Mouse (Mus musculus) urinary bladder, postnatal 4 days (tissue): ENCODE measurements at regions not wholly inside any gene's neighbourhood (a gene's known extent, or its start where the extent isn't known, plus 50 kb on each side); places are given as distances from the start of the nearest gene placed in this dataset.

Experiments
- DNase-seq, 2 experiments: peaks; one replicate each; pipeline ENCODE4 v3.0.0; 2021 to 2022; ENCODE audit warnings: low spot score in 2 of 2

DNA sequence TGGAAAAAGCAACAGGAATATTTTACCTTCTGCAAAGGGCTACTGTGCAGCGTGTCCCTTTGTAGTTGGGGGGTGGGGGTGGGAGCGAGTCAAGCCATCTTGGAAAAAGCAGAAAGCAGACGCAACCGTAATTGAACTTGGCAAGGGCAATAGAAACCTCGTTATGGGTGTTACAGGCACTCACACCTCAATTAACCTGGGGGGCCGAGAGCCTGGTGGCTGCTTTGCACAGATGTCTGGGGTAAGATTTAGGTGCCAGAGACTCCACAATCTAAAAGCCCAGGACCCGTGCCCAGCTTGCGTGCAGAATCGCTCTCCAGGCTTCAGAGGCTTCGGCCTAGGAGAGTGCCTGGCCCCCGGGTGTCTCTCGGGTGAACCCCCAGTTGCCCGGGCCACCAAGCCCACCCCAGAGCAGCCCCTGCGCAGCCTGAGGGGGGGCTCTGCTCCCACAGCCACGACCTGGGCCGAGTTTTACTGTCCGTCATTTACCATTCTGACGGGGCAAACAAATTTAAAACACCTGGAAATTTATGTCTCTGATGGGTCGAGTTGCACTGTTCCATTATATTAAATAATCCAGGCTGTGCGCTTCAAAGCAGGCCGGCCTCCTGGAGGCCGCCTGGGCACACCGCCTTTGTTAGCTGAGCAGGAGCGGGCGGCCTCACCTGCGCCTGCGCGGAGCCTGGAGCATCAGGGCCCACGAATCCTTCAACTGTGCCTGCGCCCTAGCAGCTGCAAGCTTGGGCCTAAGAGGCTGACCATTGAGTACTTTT is 212.4 kb downstream of the Srbd1 start:
- no peak for DNase-seq

DNA sequence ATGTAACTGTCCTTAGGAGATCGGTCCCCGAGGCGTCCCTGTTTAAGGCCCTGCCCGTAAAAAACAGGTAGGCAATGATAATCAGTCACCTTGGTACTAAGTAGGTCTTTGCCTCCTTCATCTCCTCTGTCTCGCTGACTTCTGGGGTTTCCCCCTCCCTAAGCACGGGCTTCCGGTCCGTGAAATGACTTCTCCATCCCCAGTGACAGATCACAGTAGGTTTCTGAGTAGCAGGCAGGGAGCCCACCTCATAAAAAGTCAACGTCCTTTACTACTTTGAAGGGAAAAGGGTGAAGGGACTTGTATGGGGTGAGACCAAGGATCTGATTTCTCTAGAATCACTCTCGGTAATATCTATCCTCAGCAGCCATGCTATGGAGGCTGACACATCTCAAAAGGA is 213.0 kb downstream of the Srbd1 start:
- DNase-seq, result no peak

DNA sequence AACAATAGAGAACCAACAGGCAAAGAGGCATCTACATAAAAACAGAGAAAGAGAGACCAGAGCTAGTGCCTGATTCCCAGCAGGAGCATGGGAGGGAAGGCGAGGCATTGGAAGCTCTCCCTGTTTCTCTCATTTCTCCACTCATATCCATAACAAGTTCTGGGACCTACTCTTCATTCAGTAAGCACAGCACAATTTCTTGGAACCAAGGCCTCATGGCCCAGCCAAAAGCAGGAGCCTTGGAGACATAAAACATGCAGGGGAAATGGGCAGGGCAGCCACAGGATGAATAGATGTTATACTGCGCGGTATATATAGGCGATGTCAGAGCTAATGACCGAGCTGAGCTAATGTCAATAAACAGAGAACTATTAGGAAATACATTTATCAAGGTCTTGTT is 214.2 kb downstream of the Srbd1 start:
- DNase-seq, result no peak

DNA sequence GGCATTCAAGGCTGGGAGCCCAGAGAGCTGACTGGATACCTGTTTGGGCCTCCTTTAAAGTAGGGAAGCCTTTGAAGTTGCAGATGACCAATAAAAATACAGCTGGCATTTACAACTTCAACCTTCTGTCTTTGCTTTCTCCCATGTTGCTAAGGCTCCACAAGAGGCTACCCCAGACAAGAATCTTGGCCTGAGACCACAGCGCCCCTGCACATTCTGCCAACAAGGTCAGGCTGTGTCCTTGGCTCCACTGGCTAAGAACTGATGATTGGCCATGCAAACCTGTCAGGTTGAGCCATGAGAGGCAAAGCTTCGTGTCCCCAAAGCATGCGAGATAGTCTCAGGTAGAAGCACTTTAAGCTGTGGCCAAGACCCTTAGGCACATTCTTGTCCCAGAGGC is 214.6 kb downstream of the Srbd1 start:
- no peak for DNase-seq

DNA sequence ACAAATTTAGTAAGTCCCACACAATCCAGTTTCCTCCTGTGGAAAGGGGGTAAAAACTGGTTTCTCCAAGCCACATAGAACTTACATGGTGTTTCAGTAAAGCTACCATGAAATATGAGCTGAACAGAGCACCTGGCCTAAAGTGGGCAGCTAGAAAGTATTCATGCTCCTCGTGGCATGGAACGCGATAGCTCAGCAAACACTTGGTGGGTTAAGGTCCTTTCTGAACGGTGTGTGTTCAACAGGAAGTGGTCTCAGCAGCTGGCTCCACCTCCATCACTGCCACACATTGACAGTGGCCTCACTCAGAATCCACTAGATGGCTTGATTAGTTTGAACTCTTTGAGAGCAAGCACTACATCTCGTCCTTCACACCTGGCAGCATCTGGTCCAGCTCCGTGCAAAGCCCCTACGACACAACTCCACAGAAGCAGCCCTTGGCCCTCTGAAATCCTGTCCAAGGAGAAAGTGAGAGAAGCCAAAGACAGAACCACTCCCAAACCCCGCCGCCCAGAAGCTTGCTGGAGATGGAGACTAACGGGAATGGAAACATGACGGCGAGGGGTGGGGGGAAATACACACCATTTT is 215.2 kb downstream of the Srbd1 start:
- no peak for DNase-seq

DNA sequence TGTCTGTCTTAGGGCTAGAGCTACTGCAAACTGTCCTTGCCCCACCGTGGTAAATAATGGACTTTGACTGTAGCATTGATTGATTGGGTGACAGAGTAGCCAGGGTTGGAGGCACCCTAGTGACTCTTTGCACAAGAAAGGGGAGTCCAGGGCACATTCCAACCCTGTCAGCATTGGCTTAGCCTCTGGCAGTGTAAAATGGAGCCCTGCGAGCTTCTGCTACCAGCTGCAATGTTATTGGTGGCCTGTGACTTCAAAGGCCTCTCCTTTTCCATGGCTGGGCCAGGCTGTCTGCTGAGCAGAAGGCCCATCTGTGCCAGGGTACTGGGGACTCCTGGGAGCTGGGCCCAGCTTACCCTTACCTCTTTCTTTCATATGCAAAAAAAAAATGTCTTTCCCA is 216.4 kb downstream of the Srbd1 start:
- no peak for DNase-seq

DNA sequence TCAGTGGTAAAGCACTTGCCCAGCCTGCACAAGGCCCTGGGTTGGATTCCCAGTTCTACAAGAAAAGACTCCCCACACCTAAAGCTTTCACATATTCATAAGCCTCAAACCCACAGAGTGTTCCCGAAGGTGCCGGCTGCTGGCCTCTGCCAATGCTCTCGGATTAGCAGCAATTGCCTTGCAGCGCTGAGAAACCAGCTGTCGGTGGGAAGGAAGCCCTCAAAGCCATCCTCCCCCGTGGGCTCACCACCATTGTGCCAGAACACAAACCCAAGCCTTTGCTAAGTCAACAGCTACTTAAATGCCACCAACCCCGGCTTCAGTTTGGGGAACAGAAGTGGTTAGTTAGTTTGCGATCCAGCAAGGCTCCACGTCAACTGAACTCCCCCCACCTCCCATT is 217.7 kb downstream of the Srbd1 start:
- DNase-seq, result no peak

DNA sequence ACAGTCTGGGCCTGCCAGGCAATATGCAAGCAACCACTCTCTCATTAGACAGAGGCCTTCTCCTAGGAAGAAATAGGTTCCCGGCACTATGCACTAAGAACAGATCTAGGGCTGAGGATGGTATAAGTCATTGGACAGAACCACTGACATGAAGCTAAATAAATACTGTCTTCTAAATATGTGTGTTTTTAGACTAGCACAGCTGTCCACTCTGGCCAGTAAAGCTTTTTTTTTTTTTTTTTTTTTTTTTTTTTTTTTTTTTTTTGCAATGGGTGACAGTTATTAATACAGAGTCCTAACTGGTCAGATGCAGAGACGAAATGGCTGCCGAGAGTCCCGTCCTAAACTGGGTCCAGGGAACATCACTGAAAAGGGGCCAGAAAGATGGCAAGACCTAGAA is 218.9 kb downstream of the Srbd1 start:
- no peak for DNase-seq

DNA sequence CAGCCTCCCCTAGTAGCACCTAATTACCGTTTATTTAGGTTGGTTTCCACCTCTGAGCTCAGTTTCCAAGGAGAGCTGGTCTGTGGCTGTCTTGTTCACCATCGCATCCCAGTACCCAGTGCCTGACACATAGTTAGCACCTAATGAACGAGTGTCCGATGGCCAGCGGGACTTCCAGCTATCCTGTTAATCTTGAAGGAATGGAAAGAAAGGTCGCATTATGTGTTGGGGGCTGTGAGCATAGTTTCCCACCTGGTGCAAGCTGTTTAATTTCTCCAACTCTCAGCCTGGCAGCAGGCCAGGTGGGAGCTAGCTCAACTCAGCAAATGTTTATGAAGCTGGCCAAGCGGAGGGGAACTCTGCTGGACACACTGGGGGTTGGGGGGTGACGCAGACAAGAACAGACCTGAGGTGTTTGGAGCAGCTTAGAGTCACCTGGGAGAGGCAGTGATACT is 223.7 kb downstream of the Srbd1 start:
- no peak for DNase-seq

DNA sequence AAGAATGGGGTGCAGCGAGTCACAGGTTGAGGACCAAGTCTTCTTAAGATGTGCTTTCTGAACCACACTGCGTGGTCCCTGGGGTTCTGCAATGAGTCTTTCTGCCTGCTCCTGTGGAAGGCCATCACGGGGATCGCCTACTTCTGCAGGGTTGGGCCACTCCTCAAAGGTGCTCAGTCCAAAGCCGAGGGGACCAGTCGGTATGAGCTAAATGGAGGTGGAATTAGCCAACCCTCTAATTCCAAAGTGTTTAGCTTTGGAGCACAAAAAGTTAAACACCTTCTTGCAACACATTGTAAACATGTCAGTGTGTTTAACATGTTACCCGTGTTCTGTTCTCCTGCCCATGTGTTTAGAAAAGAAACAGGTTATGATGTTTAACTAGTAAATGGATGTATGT is 225.1 kb downstream of the Srbd1 start:
- DNase-seq, result no peak

DNA sequence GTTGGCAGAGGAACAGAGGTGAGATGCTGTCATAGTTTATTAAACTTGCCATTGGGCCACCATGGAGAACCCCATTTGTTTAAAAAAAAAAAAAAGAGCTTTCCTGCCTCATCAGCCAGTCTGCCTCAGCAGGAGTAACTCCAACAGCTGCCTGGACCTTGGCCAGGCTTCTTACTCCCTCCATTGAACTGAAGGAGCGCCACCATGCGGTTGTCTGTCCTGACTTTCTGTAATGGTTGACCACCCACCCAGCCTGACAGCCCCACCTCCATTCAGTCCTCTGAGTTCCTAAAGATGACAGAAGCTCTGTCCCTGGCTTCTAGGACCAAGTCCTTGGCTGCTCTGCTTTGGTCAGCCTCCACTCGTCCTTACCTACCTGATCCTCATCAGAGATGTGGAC is 227.8 kb upstream of the Six2 start:
- DNase-seq, result no peak

DNA sequence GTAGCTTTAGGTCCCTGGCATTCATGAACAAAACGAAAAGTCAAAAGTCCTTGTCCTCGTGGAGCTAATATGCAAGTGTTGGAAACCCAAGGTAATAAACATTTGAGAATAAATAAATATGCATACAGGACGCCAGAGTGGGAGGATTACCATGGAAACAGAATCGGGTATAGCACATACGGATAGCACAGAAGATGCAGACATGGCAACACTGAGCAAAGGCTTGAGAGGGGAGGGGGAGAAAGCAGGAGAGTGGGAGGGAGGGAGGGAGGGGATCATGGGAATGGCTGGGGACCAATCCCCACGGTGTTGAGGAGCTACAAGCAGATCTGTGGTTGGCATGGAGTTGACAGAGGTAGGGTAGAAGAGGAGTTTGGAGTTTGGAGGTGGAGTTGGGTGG is 226.0 kb upstream of the Six2 start:
- DNase-seq, result no peak

DNA sequence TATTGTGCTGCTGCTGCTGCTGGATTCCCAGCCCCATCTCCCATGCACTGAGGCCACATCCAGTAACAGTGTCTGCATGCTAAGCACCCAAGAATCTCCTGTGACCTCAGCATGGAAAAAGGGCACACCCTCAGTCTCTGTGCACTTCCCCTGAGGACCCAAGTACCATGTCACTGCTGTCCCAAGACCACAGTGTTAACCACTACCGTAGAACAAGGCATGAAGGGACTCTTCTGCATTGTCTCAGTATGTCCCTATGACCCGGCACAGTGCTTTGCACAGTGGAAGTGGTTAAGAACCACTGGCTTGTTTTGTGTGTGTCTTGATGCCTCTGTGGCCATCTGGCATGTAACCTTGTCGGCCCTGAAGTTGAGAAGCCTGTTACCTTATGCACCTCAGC is 220.6 kb upstream of the Six2 start:
- no peak for DNase-seq

DNA sequence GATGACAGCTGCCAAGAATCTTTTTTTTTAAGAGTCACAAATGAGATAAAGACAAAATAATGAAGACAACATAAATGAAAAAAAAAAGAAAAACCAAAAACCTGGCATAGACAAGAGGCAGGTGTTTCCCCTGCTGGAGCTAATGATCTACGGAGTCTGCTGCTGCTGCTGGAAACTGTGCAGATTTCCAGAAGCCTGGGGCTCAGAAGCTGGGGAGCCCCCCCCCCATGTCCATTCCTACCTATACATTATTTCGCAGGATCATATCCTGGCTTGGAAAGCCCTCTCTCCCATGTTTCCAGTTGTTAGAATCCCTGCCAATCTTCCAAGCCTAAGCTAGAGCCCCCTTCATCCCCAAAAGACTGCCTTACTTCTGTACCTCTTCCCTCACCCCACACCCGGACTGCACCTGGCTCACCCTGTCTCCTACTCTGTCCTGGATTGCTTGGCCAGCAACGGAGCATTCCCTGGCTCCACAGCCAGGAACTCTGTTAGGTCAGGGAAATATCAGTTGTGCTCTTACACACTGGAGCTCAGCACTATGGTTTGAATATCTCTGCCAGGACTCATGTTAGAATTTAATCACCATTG is 218.6 kb upstream of the Six2 start:
- no peak for DNase-seq

DNA sequence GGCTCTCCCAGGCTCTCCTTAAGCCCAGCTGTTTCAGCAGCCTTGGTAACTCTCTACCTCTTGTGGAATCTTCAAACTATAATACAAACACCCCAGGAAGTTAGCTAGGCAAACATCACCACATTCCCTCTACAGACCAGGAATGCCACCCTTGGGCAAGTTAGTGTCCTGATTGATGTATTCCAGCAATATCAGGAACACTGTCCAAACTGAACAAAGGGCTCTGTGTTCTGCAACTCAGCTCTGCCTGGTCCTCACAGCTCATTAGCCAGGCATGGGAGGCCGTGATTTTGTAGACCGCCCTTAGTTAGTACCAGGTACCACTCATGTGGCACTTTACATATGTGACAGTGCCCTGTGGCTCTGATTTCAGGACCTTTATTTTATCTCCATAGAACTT is 214.5 kb upstream of the Six2 start:
- DNase-seq, result no peak

DNA sequence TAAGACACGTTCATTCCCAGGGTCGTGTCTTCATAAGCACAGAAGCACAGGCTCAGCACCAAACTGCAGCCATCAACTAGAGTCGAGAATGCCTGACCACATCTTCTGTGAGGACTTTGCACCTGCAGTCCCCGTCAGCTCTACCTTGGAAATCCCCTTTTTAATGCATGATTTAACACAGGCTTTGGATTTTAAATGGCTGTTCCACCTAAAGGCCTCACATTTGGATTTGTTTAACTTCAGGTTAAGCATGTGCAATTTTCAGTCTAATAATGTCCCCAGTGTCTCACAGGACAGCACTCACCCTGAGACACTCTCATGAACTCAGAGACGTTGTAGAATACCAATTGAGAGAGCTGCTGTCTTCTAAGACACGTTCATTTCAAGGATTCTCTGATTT is 211.0 kb upstream of the Six2 start:
- no peak for DNase-seq

DNA sequence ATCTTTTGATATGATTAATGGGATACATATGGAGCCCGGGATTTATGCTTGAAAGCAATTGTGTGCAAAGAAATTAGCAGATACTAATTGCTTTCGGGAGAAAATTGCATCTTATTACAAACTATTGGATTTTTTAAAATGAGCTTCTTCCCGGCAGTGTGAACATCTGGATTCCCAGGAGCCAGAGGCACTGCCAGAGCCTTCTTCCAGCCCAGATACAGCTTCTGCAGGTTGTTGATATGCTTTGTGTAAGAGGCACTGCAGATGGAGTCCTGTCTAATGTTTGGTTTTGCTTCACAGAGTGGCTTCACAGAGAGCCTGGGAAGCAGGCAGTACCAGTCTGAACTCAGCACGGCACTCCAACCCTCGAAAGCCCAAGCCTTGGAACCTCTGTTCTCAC is 207.9 kb upstream of the Six2 start:
- no peak for DNase-seq

DNA sequence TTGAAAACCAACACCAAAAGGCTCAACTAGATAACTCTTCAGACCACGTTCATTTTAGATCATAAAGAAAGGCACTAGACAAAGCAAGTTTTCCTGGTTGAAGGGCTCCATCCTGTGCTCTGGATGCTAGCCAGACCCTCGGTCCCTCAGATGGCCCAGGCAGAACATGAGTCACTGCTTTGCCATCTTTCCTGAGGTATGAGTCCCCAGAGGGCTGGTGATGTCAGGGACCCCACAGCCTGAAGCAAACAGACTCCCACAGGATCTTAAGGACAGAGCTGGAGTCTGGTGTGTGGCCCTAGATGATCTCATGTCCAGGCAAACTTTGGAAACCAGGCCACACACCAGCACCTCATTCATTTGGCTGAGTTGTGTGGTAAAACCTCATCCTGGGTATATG is 203.2 kb upstream of the Six2 start:
- DNase-seq, result no peak

DNA sequence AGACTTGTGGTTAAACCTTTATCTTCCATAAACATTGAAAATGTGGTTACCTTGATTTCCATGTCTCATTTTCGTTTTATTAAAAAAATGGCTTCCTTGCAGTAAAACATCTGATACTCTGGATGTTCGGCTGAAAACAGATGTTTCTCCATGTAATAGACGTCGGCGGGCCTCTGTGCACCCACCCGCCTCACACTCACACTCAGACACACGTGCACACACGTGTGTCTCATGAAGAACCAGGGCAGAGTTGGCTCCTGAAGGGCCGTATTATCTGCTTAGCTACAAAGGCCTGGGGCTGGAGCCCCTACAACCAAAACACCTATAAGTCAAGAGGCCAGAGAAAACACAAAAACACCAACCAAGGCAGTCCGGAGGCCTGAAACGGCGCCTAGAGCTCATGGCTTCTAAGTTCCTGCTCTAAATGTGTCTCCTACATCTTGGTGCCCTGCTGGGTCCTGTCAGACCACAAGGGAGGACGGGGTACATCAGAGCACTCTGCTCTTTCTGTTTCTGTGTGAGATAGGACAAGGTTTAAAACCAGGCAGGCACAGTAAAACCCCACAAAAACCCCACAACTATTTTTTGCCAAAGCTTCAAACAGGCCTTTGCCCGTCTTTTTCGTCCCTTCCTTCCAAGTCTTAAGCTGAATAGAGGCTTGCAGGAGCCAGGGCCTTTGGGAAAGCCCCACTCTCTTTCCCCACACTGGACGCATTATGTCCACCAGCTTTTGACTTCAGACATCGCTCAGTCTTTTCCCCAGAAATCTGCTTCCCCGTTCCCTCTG is 201.9 kb upstream of the Six2 start:
- DNase-seq, result no peak

DNA sequence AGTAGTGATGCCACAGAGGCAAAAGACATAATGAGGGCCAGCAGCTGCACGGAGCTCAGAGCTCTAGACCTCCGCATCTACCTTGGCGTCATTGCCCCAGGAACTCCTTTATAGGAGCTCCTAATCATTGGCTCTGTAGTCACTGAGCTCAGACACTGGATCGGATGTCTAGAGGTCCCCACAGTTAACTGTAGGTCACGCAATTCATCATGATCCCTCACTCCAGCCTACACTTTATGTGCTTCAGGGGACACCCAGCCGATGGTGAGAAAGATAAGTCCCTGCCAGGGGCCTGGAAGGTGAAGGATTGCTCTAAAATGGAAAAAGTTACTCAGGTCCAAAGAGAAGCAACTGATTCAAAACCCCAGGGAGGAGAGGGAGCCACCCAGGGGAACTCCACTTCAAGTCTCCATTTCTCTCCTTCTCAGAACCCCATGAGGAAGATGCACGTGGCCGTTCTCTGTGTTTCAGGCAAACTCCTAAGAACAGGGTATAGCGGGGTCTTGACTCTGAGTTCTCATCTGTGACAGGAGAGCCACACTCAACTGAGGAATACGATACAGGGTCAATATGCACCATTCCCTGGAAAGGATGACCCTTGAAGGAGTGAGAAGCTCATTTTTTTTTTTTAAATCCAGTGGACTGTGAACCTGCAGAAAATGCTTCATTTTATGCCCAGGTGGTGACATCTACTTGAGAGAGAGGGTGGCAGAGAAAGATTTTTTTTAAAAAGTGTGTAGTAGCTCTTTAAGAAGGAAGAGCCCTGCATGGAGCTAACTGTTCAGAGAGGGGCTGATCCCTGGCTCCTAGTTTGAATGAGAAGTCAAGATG is 200.7 kb upstream of the Six2 start:
- DNase-seq, result no peak

DNA sequence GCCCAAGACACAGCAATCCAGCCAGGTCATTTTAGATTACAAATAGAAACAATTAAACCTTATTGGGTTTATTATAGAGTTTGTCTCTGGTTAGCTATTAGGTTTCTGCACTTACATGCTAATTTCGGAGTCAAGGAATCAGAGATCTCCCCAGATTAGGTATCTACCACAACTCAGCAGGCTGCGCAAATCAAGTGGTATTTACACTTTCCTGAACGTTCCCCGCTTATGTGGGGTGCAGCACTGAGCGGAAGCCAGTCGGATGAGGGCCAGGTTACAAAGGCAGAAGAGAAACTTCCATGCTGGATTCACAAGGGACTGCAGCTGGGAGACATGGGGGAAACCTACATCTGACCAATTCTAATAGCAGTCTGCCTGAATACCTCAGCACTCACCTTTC is 198.6 kb upstream of the Six2 start:
- DNase-seq, result no peak

DNA sequence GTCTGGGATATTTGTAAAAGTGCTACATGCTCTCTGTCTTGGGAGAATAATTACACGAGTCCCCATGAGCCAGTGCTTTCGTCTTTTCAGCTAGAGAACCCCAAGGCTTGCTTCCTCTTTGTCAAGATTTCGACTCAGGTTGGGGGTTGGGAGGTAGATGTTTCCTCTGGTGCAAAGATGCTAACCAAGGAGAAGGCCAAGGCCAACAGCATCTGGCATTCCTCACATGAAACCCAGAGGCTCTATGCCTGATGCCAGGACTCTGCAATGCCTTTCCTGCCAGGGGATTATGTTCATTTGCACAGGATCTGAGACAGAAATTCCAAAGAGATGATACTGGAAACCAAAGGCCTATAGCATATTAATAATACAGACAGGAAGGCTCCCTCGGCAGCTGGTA is 198.2 kb upstream of the Six2 start:
- no peak for DNase-seq
